Mouse (Mus musculus) CH12.LX (cell line): ENCODE measurements around the gene Grap2. TPM values are rescaled to one million over a fixed set of nuclear protein-coding genes. Genes with fewer than 3 reads are reported as not detected.

ENCODE experiments used
- DNase-seq: peaks from one replicate; pipeline ENCODE4 v3.0.0-alpha.2; 2013; ENCODE audit errors: extremely low read depth
- H3K27ac ChIP-seq: 2 replicates; pipeline ENCODE4 v1.5.1; 2012; ENCODE audit warnings: low read depth, mild to moderate bottlenecking, control low read depth, moderate library complexity; ENCODE audit not compliant: insufficient read depth
- H3K27me3 ChIP-seq: replicated peaks from 2 replicates; pipeline ENCODE3; 2012; ENCODE audit warnings: inconsistent platforms
- H3K36me3 ChIP-seq, 2 experiments: replicated peaks in 1 of 2; 2 replicates each; pipeline versions ENCODE3 to v1.6.1; 2012; ENCODE audit warnings: inconsistent platforms in 1 of 2, low read length in 1 of 2, mild to moderate bottlenecking in 1 of 2, mixed read lengths in 1 of 2, moderate library complexity in 1 of 2; ENCODE audit not compliant: control insufficient read depth in 1 of 2, insufficient read depth in 1 of 2
- H3K4me1 ChIP-seq, 2 experiments: 2 replicates each; pipeline ENCODE4 v1.6.1; 2012; ENCODE audit warnings: inconsistent platforms in 1 of 2, moderate library complexity in 1 of 2; ENCODE audit not compliant: insufficient read depth in 2 of 2, control insufficient read depth in 1 of 2
- H3K4me2 ChIP-seq: 2 replicates; pipeline ENCODE4 v1.6.1; 2012; ENCODE audit warnings: low read depth, mild to moderate bottlenecking, control low read depth; ENCODE audit not compliant: poor library complexity, insufficient read depth, severe bottlenecking
- H3K4me3 ChIP-seq, 3 experiments: fragments of 150-350 bp in 1 of 3; sonication (generic) in 1 of 3; replicated peaks in 1 of 3; 2 replicates each; pipeline versions ENCODE3 to v1.5.1; 2011 to 2012; ENCODE audit warnings: low read depth in 2 of 3, low read length in 2 of 3, mild to moderate bottlenecking in 2 of 3, moderate library complexity in 2 of 3, control low read depth in 1 of 3, improper control_type of control experiment in 1 of 3, inconsistent platforms in 1 of 3, mixed read lengths in 1 of 3; ENCODE audit not compliant: poor library complexity in 1 of 3
- H3K79me2 ChIP-seq: replicated peaks from 2 replicates; pipeline ENCODE4 v1.6.1; 2012; ENCODE audit warnings: mild to moderate bottlenecking, moderate library complexity; ENCODE audit not compliant: control insufficient read depth, poor library complexity, insufficient read depth, severe bottlenecking; ENCODE audit errors: extremely low read depth
- H3K9ac ChIP-seq: 2 replicates; pipeline ENCODE4 v1.6.1; 2012; ENCODE audit warnings: low read depth, mild to moderate bottlenecking, control low read depth, moderate library complexity; ENCODE audit not compliant: insufficient read depth
- H3K9me3 ChIP-seq: replicated peaks from 2 replicates; pipeline ENCODE3; 2012; ENCODE audit warnings: low read length, inconsistent platforms, mixed read lengths
- CHD2 ChIP-seq: IDR thresholded peaks from 2 replicates; pipeline ENCODE4 v1.6.1; 2011; ENCODE audit warnings: low read length, improper control_type of control experiment
- CTCF ChIP-seq, 2 experiments: IDR thresholded peaks in 1 of 2; conservative IDR thresholded peaks in 1 of 2; 2 replicates each; pipeline ENCODE4 v1.5.1; 2011 to 2012; ENCODE audit warnings: low read depth in 2 of 2, low read length in 2 of 2, improper control_type of control experiment in 1 of 2, inconsistent platforms in 1 of 2, mild to moderate bottlenecking in 1 of 2, moderate library complexity in 1 of 2
- E2F4 ChIP-seq: IDR thresholded peaks from 2 replicates; pipeline ENCODE4 v1.6.1; 2011; ENCODE audit warnings: low read depth, low read length, improper control_type of control experiment; ENCODE audit not compliant: insufficient replicate concordance
- EP300 ChIP-seq: IDR thresholded peaks from 2 replicates; pipeline ENCODE4 v1.6.1; 2011; ENCODE audit warnings: low read length, improper control_type of control experiment
- ETS1 ChIP-seq: conservative IDR thresholded peaks from 2 replicates; pipeline ENCODE4 v1.6.1; 2012; ENCODE audit warnings: low read depth, mild to moderate bottlenecking, inconsistent platforms, low read length, improper control_type of control experiment, moderate library complexity
- GABPA ChIP-seq: IDR thresholded peaks from 2 replicates; pipeline ENCODE4 v1.6.1; 2012; ENCODE audit warnings: low read depth, low read length, improper control_type of control experiment, inconsistent platforms; ENCODE audit not compliant: insufficient replicate concordance
- HCFC1 ChIP-seq: IDR thresholded peaks from 2 replicates; pipeline ENCODE4 v1.6.1; 2012; ENCODE audit warnings: low read depth, mild to moderate bottlenecking, inconsistent platforms, low read length, improper control_type of control experiment
- JUND ChIP-seq: conservative IDR thresholded peaks from 2 replicates; pipeline ENCODE4 v1.6.1; 2011; ENCODE audit warnings: low read depth, low read length, improper control_type of control experiment
- KAT2A ChIP-seq: IDR thresholded peaks from 2 replicates; pipeline ENCODE4 v1.6.1; 2012; ENCODE audit warnings: low read length, improper control_type of control experiment, inconsistent platforms; ENCODE audit not compliant: insufficient replicate concordance
- MAFK ChIP-seq: IDR thresholded peaks from 2 replicates; pipeline ENCODE4 v1.6.1; 2011; ENCODE audit warnings: low read length, improper control_type of control experiment; ENCODE audit not compliant: insufficient replicate concordance
- MAX ChIP-seq: IDR thresholded peaks from 2 replicates; pipeline ENCODE4 v1.6.1; 2011; ENCODE audit warnings: low read length, improper control_type of control experiment
- MXI1 ChIP-seq: IDR thresholded peaks from 2 replicates; pipeline ENCODE4 v1.6.1; 2011; ENCODE audit warnings: mild to moderate bottlenecking, low read depth, low read length, improper control_type of control experiment
- MYC ChIP-seq: IDR thresholded peaks from 2 replicates; pipeline ENCODE4 v1.6.1; 2011; ENCODE audit warnings: low read depth, mild to moderate bottlenecking, improper control_type of control experiment, low read length
- POLR2AphosphoS2 ChIP-seq: IDR thresholded peaks from 2 replicates; pipeline ENCODE4 v1.6.1; 2011; ENCODE audit warnings: low read depth, low read length, improper control_type of control experiment
- RCOR1 ChIP-seq: conservative IDR thresholded peaks from 2 replicates; pipeline ENCODE4 v1.6.1; 2012; ENCODE audit warnings: low read depth, mild to moderate bottlenecking, inconsistent platforms, low read length, improper control_type of control experiment
- SMC3 ChIP-seq: IDR thresholded peaks from 2 replicates; pipeline ENCODE4 v1.6.1; 2011; ENCODE audit warnings: low read depth, low read length, improper control_type of control experiment
- TCF12 ChIP-seq: IDR thresholded peaks from 2 replicates; pipeline ENCODE4 v1.6.1; 2014; ENCODE audit warnings: low read depth, mild to moderate bottlenecking, inconsistent platforms, low read length, improper control_type of control experiment
- UBTF ChIP-seq: IDR thresholded peaks from 2 replicates; pipeline ENCODE4 v1.6.1; 2012; ENCODE audit warnings: low read depth, mild to moderate bottlenecking, inconsistent platforms, low read length, improper control_type of control experiment, moderate library complexity
- dilution Hi-C: fragments of 300-500 bp; cut with MboI; formaldehyde crosslinking; loops from 2 replicates; pipeline ENCODE4 v1.14.3; 2020; ENCODE audit warnings: low sequenced_read_pairs; ENCODE audit not compliant: extremely low pct_unique_long_range_greater_than_20kb, extremely low pct_ligation_motif_present
- in situ Hi-C: fragments of 300-500 bp; cut with MboI; formaldehyde crosslinking; loops from 3 replicates; pipeline ENCODE4 v1.14.3; 2019; ENCODE audit warnings: low sequenced_read_pairs, low pct_ligation_motif_present, low pct_unique_long_range_greater_than_20kb, mixed read lengths
- polyA plus RNA-seq: library from polyadenylated mRNA; unstranded; fragments of >175 nt; gene quantifications from 2 replicates; pipeline ENCODE4 v1.2.1, GENCODE M21; 2012; ENCODE audit warnings: low read depth; ENCODE audit not compliant: insufficient read length
- total RNA-seq, 2 experiments: library from RNA; depleted of rRNA; stranded (reverse); fragments of 300-350 nt in 1 of 2; fragments of >200 nt in 1 of 2; gene quantifications; 2 replicates each; pipeline ENCODE4 v1.2.3; 2012 to 2014

Grap2 gene
- total and polyA plus RNA-seq, 3 experiments = 1.5 to 6.2 (median 5.0) TPM

GRCm38 (mm10) chr15:80611478-80611877 lies 39.1 kb downstream of the Grap2 start:
- Histone ChIP-seq H3K9me3 (no peaks in the 10 kb centered on the region), H3K36me3 (no peaks in the 10 kb centered on the region), H3K27ac (no peak overlapping the region), H3K4me1 (peaks cover 0 to 47% of the 10 kb centered on the region in 2 experiments; a peak in 3 of 4 replicates), H3K79me2 (no peaks in the 10 kb centered on the region), H3K27me3 (no peaks in the 10 kb centered on the region), H3K4me2 (no peak overlapping the region), H3K9ac (no peak overlapping the region), H3K4me3 (no peak overlapping the region)
- dilution Hi-C loops = no loop called here
- in situ Hi-C loops = no loop called here
- DNase-seq = no peak
- TF ChIP-seq KAT2A = no peak

- H3K9me3 ChIP-seq = no peaks in the 10 kb centered on the region
- no peaks in the 10 kb centered on the region for H3K27me3 ChIP-seq
- in situ Hi-C loops (no loop called here), dilution Hi-C loops (no loop called here)
- no peak overlapping the region for H3K4me3 ChIP-seq
- no peaks in the 10 kb centered on the region for H3K36me3 ChIP-seq
- no peak overlapping the region for H3K27ac ChIP-seq
- no peaks in the 10 kb centered on the region for H3K79me2 ChIP-seq
- H3K9ac ChIP-seq = no peak overlapping the region
- DNase-seq = no peak
- TF ChIP-seq TCF12 (no peak), MAX (no peak), MAFK (no peak), GABPA (no peak), MXI1 (no peak)
- no peak overlapping the region for H3K4me2 ChIP-seq
- peaks cover 0 to 55% of the 10 kb centered on the region in 2 experiments; a peak in 3 of 4 replicates for H3K4me1 ChIP-seq
These were observed 41.5 kb downstream of the Grap2 start for GRCm38 (mm10) chr15:80613904-80614303.

- H3K4me3 ChIP-seq = no peak overlapping the region
- H3K9me3 ChIP-seq = no peaks in the 10 kb centered on the region
- H3K4me1 ChIP-seq = peaks cover 3 to 62% of the 10 kb centered on the region in 2 experiments
- no peak for TF ChIP-seq CHD2
- TF ChIP-seq SMC3 = no peak
- no peak for TF ChIP-seq EP300
- TF ChIP-seq MAFK = no peak
- no peak for TF ChIP-seq JUND
- no peak for TF ChIP-seq POLR2AphosphoS2
- TF ChIP-seq E2F4 = no peak
- TF ChIP-seq RCOR1 = no peak
- TF ChIP-seq HCFC1 = no peak
- no peak for TF ChIP-seq MAX
- TF ChIP-seq ETS1 = no peak
- no peak for TF ChIP-seq MYC
- no peak for TF ChIP-seq CTCF (conservative IDR thresholded peaks at IDR 0.05 in 1 of 2, IDR thresholded peaks at IDR 0.05 in 1 of 2; ENCODE audit: low read depth in 2 of 2, low read length in 2 of 2)
- TF ChIP-seq TCF12 = no peak
- no peak for TF ChIP-seq KAT2A
- no peak for TF ChIP-seq UBTF
- no peaks in the 10 kb centered on the region for H3K36me3 ChIP-seq
- H3K27ac ChIP-seq = no peak overlapping the region
- no peak overlapping the region for H3K4me2 ChIP-seq
- no peaks in the 10 kb centered on the region for H3K27me3 ChIP-seq
- in situ Hi-C loops (no loop called here), dilution Hi-C loops (no loop called here)
- no peaks in the 10 kb centered on the region for H3K79me2 ChIP-seq
- no peak for DNase-seq
- no peak overlapping the region for H3K9ac ChIP-seq
These were observed 42.3 kb downstream of the Grap2 start for GRCm38 (mm10) chr15:80614500-80615289.
